Mouse (Mus musculus): Measurements from ENCODE around the gene Antxrl.

The Antxrl gene

GRCm38 (mm10) chr14:34103855-34104254, 51.3 kb downstream of the Antxrl start:
- no peak for DNase-seq (ENCODE audit: low spot score)

- DNase-seq (ENCODE audit: low spot score), result no peak
Observed at GRCm38 (mm10) chr14:34104892-34105291, 52.4 kb downstream of the Antxrl start.

- DNase-seq (ENCODE audit: low spot score), result no peak
Observed at GRCm38 (mm10) chr14:34106389-34107062, 54.0 kb downstream of the Antxrl start.

- DNase-seq (ENCODE audit: low spot score), result no peak
Observed at GRCm38 (mm10) chr14:34107594-34107993, 55.1 kb downstream of the Antxrl start.

GRCm38 (mm10) chr14:34114311-34114710, 61.8 kb downstream of the Antxrl start:
- DNase-seq (ENCODE audit: low spot score), result no peak

- no peak for DNase-seq (ENCODE audit: low spot score)
Observed at GRCm38 (mm10) chr14:34119046-34119723, 66.7 kb downstream of the Antxrl start.

GRCm38 (mm10) chr14:34120016-34120910, 67.8 kb downstream of the Antxrl start:
- DNase-seq (ENCODE audit: low spot score), result no peak

GRCm38 (mm10) chr14:34120923-34121351, 68.4 kb downstream of the Antxrl start:
- no peak for DNase-seq (ENCODE audit: low spot score)

GRCm38 (mm10) chr14:34121691-34122090, 69.2 kb downstream of the Antxrl start:
- no peak for DNase-seq (ENCODE audit: low spot score)

Data from urinary bladder, postnatal 10 days (tissue).